Mouse (Mus musculus) heart, postnatal 4 days (tissue): ENCODE measurements around the gene Mindy4. TPM values are rescaled to one million over a fixed set of nuclear protein-coding genes. Genes with fewer than 3 reads are reported as not detected.

Source experiments
- DNase-seq: peaks from one replicate; pipeline ENCODE4 v3.0.0; 2021
- total RNA-seq, 2 experiments: library from RNA; stranded (reverse); gene quantifications; 2 replicates each; pipeline ENCODE4 v1.2.3; 2021

The Mindy4 gene
- total RNA-seq, 2 experiments from 2014 or later: 4.0 to 4.6 TPM

GRCm38 (mm10) chr6:55210423-55211365 lies 7.5 kb downstream of the Mindy4 start:
- no peak for DNase-seq

GRCm38 (mm10) chr6:55214541-55214940 lies 11.4 kb downstream of the Mindy4 start:
- no peak for DNase-seq

GRCm38 (mm10) chr6:55218232-55218631 lies 15.0 kb downstream of the Mindy4 start:
- no peak for DNase-seq

- DNase-seq: no peak
Measured at GRCm38 (mm10) chr6:55223986-55224385, 20.8 kb downstream of the Mindy4 start.

- no peak for DNase-seq
Measured at GRCm38 (mm10) chr6:55230048-55230447, 26.9 kb downstream of the Mindy4 start.

GRCm38 (mm10) chr6:55232101-55232500 lies 28.9 kb downstream of the Mindy4 start:
- no peak for DNase-seq

- DNase-seq: peak; percentile 44
Measured at GRCm38 (mm10) chr6:55232524-55233264, 29.5 kb downstream of the Mindy4 start.

GRCm38 (mm10) chr6:55233326-55233725 lies 30.1 kb downstream of the Mindy4 start:
- DNase-seq: no peak

GRCm38 (mm10) chr6:55234636-55235035 lies 31.5 kb downstream of the Mindy4 start:
- no peak for DNase-seq

- DNase-seq: no peak
Measured at GRCm38 (mm10) chr6:55235733-55236132, 32.5 kb downstream of the Mindy4 start.

- no peak for DNase-seq
Measured at GRCm38 (mm10) chr6:55239931-55240330, 36.7 kb downstream of the Mindy4 start.

GRCm38 (mm10) chr6:55240591-55241260 lies 37.5 kb downstream of the Mindy4 start:
- DNase-seq: no peak

- DNase-seq: peak; percentile 36
Measured at GRCm38 (mm10) chr6:55241479-55241878, 38.3 kb downstream of the Mindy4 start.

- peak; percentile 28 for DNase-seq
Measured at GRCm38 (mm10) chr6:55245680-55246079, 42.5 kb downstream of the Mindy4 start.

- DNase-seq: no peak
Measured at GRCm38 (mm10) chr6:55246441-55246840, 43.3 kb downstream of the Mindy4 start.

GRCm38 (mm10) chr6:55246911-55247438 lies 43.8 kb downstream of the Mindy4 start:
- no peak for DNase-seq

GRCm38 (mm10) chr6:55249263-55249662 lies 46.1 kb downstream of the Mindy4 start:
- DNase-seq: no peak

- DNase-seq: no peak
Measured at GRCm38 (mm10) chr6:55250809-55251208, 47.6 kb downstream of the Mindy4 start.

GRCm38 (mm10) chr6:55251596-55251995 lies 48.4 kb downstream of the Mindy4 start:
- DNase-seq: no peak

GRCm38 (mm10) chr6:55252731-55253247 lies 49.6 kb downstream of the Mindy4 start:
- DNase-seq: no peak

GRCm38 (mm10) chr6:55256500-55257191 lies 53.5 kb downstream of the Mindy4 start:
- no peak for DNase-seq

GRCm38 (mm10) chr6:55257246-55257645 lies 54.1 kb downstream of the Mindy4 start:
- DNase-seq: no peak
